Mouse (Mus musculus) embryo, embryonic 9.5 days (tissue): ENCODE data around the gene Armh1.
"Not testable (repeated sequence)": the region's sequence is repeated elsewhere in the genome, so short reads cannot be mapped to it uniquely, and the experiment has no call there.

ENCODE experiments used
- DNase-seq: peaks from one replicate; pipeline ENCODE4 v3.0.0-alpha.2; 2017; ENCODE audit errors: extremely low spot score

The Armh1 gene

DNA sequence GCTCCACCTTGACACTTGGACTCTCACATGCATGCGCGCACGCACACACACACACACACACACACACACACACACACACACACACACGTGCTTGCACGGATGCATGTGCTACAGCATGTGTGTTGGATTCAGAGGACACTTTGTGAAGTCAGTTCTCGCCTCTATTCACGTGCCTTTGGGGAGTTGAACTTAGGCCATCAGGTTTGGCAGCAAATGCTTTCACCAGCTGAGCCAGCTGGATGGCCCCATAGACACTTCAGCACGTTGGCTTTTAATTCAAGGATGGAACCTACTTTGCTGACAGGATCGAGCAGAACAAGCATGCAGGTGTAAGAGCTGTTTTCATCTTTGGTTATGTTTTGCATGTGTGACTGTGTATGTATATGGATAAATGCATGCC, 30.1 kb downstream of the Armh1 start:
- DNase-seq, result no peak

DNA sequence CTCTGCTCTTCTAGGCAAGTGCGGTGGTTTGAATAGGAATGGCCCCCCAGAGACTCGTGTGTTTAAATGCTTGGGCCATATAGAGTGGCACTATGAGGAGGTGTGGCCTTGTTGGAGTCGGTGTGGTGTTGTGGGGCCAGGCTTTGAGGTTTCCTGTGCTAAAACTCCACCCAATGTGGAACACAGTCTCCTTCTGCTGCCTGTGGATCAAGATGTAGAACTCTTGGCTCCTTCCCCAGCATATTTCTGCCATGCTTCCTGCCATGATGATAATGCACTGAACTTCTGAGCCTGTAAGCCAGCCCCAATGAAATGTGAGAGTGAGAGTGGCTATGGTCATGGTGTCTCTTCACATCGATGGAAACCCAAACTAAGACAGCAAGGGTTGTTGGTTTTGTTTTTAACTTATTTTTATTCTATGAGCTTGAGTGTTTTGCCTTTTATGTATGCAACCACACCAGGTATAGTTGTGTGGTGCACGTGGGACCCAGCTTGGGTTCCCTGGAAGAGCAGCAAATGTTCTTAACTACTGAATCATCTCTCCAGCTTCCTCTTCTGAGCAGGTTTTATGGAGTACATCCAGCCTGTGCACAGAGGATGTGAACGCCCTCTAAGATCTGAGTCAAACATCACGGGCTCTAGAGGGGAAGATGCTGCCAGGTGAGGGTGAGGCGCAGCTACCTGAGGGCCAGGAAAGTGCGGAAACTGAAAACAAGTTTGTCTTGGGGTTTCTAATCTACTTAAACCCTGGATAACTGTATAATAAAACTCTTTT, 31.0 kb downstream of the Armh1 start:
- no peak for DNase-seq

DNA sequence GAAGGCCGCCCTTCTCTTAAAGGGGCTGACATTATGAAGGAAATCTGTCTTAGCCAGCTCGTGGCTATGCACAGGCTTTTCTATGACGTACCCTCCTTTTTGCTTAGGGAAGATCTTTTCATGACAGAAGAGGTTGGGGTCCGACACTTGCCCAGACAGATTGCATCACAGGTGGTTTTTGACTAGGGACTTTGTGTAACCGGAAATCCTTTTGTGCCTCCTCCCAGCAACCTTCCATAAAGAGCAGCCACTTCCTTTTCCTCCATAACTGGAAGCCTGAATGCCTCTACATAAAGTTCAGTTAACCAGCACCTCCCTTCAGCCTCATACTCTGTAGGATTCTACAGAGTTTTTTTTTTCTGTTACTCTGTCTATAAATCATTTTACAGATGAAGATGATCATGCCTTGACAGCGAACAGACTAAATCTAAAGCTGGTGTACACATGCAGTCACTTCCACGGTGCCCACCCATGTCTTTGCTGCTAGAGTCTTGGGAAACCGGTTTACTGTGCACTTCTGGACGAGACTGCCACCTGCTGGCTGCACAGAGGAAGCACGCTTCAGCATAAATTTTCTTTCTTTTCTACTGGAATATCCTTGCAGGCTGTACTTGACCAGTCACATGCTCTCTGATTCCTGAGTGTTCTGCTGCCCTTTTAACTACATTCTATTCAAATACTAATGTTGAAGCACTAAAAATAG, 33.3 kb downstream of the Armh1 start:
- DNase-seq, result peak; percentile 65

DNA sequence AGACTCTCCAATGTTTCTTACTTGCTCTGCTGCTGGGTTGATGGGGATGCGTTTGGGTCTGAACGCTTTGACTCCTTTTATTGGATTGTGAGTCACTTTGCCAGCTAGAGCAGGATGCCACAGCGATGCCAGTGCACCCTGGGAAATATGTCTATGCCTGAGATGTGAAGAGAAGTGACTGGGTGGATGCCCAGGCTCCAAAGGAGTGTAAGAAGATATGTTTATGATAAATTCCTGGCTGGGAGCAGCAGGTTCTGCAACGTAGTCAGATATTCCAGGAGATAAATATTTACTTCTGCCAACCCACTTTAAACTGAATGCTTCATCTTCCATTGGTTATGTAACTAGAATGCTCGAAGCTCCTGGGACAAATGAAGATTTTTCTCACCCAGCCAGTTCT, 34.9 kb downstream of the Armh1 start:
- DNase-seq, result no peak

DNA sequence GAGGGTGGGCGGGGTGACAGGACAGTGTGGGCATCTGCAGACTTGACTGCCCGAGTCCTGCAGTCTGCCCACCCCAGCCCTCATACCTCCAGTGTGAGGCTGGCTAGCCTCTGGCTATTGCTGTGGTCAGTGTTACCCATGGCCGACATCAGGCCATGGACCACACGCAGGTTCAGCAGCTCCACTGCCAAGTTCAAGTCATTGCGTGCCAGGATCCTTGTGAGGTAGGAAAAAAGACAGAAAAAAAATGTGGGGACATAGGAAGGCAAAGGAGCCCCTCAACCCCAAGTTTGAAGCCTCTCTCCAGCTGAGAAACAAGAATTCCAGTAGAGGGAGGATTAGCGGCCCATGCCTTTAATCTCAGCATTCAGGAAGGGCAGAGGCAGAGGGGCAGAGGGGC, 37.7 kb downstream of the Armh1 start:
- no peak for DNase-seq

DNA sequence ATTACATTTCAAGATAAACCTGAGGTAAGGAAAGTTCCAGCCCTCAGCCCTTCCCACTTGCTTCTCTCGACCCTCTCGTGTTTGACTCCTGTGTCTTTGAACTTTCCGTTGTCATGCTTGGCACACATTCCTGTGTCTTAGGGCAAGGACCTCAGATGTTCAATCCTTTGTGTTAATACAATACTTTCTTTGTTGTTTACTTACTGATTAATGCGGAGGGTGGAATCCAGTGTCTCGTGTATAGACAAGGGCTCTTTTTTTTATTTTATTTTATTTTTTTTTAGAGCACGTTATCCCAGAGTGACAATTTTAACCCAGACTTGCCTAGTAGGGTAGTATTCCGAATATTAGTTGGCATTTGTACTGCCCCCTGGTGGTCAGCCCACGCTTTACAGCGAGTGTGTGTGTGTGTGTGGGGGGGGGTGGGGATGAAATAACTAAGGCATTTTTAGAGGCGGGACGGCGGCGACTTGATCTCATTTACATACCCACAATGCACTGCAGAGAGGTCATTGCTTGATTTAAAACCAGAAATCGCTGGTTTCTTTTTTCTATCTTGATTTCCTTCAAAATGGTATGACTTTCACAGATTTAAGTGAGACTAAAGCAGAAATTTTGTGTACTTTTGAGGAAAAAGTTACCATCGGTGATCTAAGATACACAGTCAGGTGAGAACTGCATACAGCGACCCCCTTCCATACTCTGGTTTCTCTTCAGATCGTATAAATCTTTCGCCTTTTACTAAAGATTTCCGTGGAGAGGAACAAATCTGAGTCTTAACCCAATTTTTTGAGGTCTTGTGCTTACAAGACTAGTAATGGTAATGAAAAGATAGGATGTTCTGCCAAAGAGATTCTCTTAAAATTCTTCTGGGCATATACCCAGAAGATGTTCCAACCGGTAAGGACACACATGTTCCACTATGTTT, 41.5 kb downstream of the Armh1 start:
- peak; percentile 91 for DNase-seq

DNA sequence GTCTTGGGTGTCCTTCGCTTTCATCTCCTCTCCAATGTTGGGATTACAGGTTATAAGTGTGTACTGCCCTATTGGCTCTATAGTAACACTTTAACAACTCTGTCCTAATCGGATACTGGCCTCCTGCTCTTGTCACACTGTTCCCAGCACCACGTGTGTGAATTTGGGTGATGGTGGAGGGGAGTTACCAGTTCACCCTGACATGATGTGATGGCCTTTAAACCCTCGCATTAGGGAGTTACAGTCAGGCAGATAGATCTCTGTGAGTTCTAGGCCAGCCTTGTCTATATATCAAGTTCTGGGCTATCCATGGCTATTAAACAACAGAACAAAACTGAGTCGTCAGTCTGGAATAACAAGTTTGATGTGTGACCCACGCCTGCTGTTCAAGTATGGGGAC, 42.3 kb downstream of the Armh1 start:
- no peak for DNase-seq

DNA sequence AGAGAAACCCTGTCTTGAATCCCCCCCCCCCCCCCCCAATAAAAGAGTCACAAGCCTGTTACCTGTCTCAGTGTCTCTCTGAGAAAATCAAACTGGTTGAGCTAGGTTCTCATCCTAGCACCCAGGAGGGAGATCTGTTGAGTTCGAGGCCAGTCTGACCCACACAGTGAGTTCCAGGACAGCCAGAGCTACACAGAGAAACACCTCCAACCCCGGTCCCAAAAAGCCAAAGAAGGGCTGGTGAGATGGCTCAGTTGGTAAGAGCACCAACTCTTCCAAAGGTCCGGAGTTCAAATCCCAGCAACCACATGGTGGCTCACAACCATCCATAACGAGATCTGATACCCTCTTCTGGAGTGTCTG, 49.0 kb downstream of the Armh1 start:
- no peak for DNase-seq

DNA sequence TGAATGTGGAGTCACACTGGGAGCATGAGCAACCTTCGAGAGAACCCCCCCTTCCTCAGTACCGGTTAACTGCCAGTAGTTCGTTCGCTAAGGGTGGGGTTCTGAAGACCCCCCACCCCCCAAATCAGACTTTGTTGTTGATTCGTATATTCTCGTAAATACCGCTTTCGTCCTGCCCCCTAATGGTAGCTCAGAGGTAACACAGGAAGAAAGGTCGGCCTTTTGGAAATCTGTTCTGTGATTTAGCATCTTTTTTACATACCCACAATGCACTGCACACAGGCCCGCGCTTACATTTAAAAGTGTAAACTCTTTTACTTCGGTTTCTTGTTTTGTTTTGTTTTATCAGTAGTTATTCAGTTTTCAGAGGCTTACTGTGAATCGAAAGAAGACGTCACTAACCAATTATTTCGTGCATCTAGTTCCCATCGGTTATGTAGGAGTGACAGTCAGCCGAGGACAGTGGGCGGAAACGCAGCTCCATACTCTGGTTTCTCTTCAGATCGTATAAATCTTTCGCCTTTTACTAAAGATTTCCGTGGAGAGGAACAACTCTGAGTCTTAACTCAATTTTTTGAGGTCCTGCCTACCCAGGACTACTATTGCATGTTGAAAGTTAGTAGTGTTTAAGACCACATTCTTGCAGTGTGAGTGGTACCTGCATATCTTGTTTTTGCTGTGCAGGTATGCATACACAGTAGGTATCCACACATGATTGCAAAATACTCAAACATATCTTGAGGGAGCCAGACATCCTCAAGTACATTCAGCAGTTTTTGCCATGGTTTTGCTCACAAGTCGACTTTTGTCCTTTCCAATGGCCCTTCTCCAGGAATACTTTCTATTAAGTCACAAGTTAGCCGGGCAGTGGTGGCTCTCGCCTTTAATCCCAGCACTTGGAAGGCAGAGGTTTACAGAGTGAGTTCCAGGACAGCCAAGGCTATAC, 49.6 kb downstream of the Armh1 start:
- DNase-seq, result peak; percentile 87

DNA sequence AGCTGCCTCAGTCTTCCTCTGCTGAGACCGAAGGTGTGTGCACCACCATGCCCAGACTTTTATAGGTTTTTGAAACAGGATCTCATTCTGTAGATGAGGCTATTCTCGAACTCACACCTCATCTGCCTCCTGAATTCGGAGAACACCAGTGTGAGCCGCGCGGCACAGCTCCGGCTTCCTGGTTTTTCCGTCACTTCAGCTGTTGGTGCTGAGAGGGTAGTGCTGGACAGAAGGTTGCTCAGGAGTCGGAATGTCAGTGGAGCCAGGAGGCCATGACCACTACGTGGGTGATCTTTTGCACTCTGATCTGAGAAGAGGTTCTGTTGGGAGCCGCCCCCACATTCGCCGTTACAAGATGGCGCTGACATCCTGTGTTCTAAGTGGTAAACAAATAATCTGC, 60.1 kb downstream of the Armh1 start:
- DNase-seq, result no peak

DNA sequence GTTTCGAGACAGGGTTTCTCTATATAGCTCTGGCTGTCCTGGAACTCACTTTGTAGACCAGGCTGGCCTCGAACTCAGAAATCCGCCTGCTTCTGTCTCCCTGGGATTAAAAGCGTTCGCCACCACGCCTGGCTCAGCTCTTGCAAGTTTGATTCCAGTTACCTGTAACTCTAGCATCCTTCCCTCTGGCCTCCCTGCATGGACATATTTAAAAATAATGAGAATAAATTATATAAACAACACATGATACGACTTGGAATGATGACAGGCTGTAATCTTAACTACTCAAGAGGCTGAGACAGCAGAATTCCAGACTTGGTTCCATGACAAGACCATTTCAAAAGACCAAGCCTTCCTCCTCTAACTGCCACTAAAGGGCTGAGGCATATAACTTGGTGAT, 61.3 kb downstream of the Armh1 start:
- no peak for DNase-seq

DNA sequence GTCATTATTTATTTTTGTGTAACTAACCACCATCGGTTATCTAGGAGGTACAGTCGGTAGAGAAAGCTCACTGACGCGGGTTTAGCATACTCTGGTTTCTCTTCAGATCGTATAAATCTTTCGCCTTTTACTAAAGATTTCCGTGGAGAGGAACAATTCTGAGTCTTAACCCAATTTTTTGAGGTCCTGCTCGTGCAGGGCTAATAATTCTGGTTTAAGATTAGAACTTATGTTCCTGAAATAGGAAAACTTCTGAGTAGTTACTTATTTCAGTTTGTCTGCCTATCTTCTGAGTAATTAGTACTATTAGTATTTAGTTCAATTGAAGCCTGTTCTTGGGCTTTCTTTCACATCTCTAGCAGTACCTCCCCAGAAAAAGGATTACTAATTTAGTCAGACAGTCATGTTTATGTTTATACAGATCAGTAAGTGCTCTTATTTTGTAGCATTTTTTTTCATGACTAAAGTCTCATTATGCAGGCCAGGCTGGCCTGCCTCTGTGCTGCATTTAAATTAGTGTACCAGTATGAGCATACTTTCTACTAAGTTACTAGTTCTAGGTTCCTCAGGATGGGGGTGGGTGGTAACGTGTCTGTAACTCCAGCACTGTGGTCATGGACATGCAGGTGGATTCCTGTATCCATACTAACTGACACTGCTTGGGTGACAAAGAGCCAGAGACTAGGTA, 61.9 kb downstream of the Armh1 start:
- DNase-seq, result peak; percentile 85

DNA sequence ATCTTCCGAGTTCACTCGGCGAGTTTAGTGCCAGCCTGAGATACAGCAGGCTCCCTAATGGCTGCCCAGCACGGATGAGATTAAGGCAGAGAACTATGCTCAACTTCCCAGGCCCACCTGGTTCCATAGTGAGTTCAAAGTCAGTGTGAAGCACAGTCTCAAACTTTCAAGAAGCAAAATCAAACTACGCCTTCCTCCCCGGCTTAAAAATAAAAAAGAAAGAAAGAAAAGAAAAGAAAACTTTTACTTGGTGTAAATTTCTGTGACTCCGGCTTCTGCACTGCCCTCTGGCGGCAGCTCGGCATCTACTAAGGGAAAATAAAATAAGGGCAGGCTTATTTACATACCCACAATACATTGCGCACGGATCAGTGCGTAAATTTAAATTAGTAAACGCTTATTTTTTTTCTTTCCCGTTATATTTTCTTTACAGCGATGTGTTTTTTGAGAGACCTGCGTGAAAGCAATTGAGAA, 62.5 kb downstream of the Armh1 start:
- DNase-seq, result peak; percentile 88

DNA sequence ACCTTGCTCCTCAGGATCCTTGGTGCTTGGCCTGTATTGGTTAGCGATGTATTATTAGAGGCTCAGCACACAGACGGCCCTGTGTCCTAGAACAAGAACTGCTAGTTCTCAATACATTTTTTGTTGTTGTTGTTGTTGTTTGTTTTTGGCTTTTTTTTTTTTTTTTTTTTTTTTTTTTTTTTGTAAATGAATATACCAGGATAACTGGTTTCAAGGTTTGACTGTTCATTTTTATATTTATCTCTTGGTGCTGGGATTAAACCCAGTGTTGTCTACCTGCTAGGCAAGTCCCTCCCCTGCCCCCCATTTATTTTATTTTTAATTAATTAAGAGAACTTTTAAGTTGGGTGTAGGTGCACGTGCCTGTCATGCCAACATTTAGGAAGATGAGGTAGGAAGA, 63.0 kb downstream of the Armh1 start:
- no peak for DNase-seq

DNA sequence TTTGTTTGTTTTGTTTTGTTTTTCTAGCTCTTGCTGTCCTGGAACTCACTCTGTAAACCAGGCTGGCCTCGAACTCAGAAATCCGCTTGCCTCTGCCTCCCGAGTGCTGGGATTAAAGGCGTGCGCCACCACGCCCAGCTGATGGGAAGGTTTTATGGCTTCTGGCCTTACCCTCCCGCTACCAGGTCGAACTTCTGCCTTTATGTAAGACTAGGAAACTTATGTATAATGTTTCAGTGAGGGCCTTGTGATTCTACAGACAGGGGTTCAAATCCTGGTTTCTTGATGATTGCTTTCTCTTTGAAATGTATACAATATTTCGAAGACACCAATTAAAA, 69.2 kb downstream of the Armh1 start:
- not testable (repeated sequence) for DNase-seq

DNA sequence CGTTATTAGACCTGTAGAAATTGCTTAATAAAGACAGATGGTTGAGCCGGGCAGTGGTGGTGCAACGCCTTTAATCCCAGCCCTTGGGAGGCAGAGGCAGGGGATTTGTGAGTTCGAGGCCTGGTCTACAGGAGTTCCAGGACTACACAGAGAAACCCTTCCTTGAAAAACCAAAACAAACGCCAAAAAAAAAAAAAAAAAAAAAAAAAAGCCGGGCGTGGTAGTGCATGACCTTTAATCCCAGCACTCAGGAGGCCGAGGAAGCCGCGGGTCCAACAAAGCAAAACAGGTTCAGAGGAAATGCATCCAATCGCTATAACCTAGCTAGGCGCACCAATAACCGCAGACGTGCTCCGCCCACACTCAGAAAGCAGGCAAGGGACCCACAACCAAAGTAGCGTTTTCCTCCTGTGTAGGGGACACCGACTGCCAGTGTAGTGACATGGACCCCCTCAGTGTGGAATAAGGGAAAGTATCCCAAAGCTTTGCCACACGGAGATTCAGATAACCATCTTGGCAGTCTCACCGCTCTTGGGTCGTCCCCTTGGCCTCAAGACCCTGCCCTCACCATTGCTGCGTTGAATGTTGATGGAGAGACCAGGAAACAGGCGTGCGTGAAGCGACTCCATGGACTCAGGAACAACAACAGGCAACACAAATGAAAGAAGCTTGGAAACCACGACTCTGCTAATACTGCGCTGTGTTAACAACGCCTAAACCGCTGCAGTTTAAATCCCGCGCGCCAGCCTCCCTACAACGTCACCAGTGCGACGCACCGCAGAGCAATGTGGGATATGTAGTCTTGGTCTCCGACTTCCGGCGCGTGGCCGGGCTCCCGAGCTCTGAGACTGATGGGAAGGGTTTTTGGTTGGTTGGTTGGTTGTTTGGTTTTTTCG, 69.8 kb downstream of the Armh1 start, which contains the start of gene Kif2c:
Kif2c (minus strand) TSS at position 777 of the 896 bp plus-strand sequence.
- DNase-seq, result peak; percentile 92

DNA sequence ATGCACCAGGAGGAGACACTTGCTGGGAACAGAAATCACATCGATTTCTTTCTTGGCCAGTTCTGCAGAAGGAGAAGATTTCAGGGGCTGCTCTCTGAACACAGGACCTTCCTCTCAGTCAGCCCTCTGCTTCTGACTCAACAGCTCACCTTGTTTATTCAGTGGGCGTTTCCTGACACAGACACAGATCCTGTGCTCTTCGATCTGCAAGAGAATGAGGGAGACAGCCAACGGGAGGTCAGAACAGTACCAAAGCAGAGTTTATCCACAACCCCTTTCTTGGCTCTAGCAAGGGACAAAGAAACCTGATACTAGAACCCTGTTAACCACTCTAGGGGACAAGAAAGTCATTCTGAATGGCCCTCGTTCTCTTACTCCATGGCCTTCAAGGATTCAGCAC, 82.0 kb downstream of the Armh1 start:
- DNase-seq, result no peak
